Mouse (Mus musculus) lung, adult 18-20 months (tissue): ENCODE measurements around the gene Gm10408.
"Not testable (repeated sequence)": the region's sequence is repeated elsewhere in the genome, so short reads cannot be mapped to it uniquely, and the experiment has no call there.

ENCODE experiments used
- DNase-seq, 2 experiments: peaks; one replicate each; pipeline ENCODE4 v3.0.0; 2022; ENCODE audit warnings: mixed read lengths in 2 of 2

Gm10408 gene

DNA sequence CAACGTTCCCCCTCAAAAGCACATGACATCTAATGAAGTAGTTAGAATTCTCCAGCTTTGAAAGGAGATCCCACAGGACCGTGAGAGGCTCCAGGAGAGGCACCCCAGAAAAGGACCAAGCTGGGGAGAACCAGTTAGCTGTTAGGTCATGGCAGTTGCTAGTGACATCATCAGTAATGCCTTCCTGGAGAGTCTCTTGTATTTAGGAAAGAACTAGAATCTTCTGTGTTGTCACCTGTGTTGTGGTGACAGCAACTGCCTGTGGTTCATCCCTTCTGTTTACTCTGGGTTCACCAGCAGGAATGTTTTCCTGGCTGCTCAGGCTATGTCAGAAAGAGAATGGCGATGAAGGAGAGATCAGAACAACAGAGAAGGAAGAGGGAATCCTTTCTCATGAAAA lies at the start of gene Gm10408:
Gene Gm10408 (plus strand): TSS at position 301 of the 400 bp plus-strand sequence.
- DNase-seq: not testable (repeated sequence)

- not testable (repeated sequence) for DNase-seq
Measured at GRCm38 (mm10) chr14:3412314-3412713, 36.9 kb upstream of the Gm10408 start, which contains the start of gene Gm10409. Gene Gm10409, plus strand, starts transcription at chr14:3412614.

DNA sequence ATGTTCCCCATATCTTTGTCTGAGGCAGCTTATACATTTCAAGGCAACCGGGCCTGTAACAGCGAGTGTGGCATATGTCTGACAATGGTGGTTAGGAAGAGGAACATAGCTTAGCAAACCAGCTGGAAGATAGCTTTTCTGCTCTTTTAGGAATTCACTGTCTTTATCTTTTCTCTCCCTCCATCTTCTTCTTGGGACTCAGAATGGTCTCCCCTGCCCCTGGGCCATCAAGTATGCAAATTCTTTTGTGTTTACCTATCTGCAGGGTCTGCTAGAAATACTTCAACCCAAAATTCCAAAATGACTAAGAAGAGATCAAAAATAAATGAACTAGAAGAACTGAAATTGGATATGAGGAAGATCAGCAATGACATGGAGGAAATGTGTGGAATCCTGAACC lies 21.4 kb upstream of the Gm10408 start, which contains the start of gene Gm3005:
Gene Gm3005 (plus strand): TSS at position 301 of the 400 bp plus-strand sequence.
- not testable (repeated sequence) for DNase-seq
